Mouse (Mus musculus): ENCODE data around the gene Gnao1.
A peak's percentile ranks its signal among the peaks of the same experiment; 100 is the strongest.

Gnao1 gene

GRCm38 (mm10) chr8:93945781-93946180, 136.0 kb downstream of the Gnao1 start:
- DNase-seq (ENCODE audit: low spot score): no peak

GRCm38 (mm10) chr8:93946397-93946796, 136.6 kb downstream of the Gnao1 start:
- DNase-seq (ENCODE audit: low spot score): no peak

GRCm38 (mm10) chr8:93950133-93950532, 140.4 kb downstream of the Gnao1 start:
- DNase-seq (ENCODE audit: low spot score): no peak

GRCm38 (mm10) chr8:93952511-93952910, 142.7 kb downstream of the Gnao1 start:
- no peak for DNase-seq (ENCODE audit: low spot score)

- no peak for DNase-seq (ENCODE audit: low spot score)
Observed at GRCm38 (mm10) chr8:93958402-93958801, 148.6 kb downstream of the Gnao1 start.

GRCm38 (mm10) chr8:93960909-93961308, 151.1 kb downstream of the Gnao1 start:
- no peak for DNase-seq (ENCODE audit: low spot score)

GRCm38 (mm10) chr8:93968293-93968692, 158.5 kb downstream of the Gnao1 start:
- no peak for DNase-seq (ENCODE audit: low spot score)

- no peak for DNase-seq (ENCODE audit: low spot score)
Observed at GRCm38 (mm10) chr8:93969626-93970340, 160.0 kb downstream of the Gnao1 start.

- DNase-seq (ENCODE audit: low spot score): no peak
Observed at GRCm38 (mm10) chr8:93971451-93971850, 161.7 kb downstream of the Gnao1 start.

- no peak for DNase-seq (ENCODE audit: low spot score)
Observed at GRCm38 (mm10) chr8:93972211-93972610, 162.4 kb downstream of the Gnao1 start.

- no peak for DNase-seq (ENCODE audit: low spot score)
Observed at GRCm38 (mm10) chr8:93972971-93973734, 163.4 kb downstream of the Gnao1 start.

GRCm38 (mm10) chr8:93973831-93974375, 164.1 kb downstream of the Gnao1 start:
- no peak for DNase-seq (ENCODE audit: low spot score)

GRCm38 (mm10) chr8:93974602-93975186, 164.9 kb downstream of the Gnao1 start:
- no peak for DNase-seq (ENCODE audit: low spot score)

- no peak for DNase-seq (ENCODE audit: low spot score)
Observed at GRCm38 (mm10) chr8:93975358-93975757, 165.6 kb downstream of the Gnao1 start.

- DNase-seq (ENCODE audit: low spot score): no peak
Observed at GRCm38 (mm10) chr8:93976446-93977211, 166.9 kb downstream of the Gnao1 start.

GRCm38 (mm10) chr8:93980141-93980540, 170.4 kb downstream of the Gnao1 start:
- no peak for DNase-seq (ENCODE audit: low spot score)

GRCm38 (mm10) chr8:93981679-93982215, 172.0 kb downstream of the Gnao1 start:
- DNase-seq (ENCODE audit: low spot score): no peak

- peak; percentile 62 for DNase-seq (ENCODE audit: low spot score)
Observed at GRCm38 (mm10) chr8:93983827-93984226, 174.1 kb downstream of the Gnao1 start.

GRCm38 (mm10) chr8:93984731-93985130, 175.0 kb downstream of the Gnao1 start:
- no peak for DNase-seq (ENCODE audit: low spot score)

- DNase-seq (ENCODE audit: low spot score): no peak
Observed at GRCm38 (mm10) chr8:93989739-93990138, 180.0 kb downstream of the Gnao1 start.

GRCm38 (mm10) chr8:93998961-93999360, 189.2 kb downstream of the Gnao1 start:
- no peak for DNase-seq (ENCODE audit: low spot score)

GRCm38 (mm10) chr8:94004139-94004538, 194.4 kb downstream of the Gnao1 start:
- no peak for DNase-seq (ENCODE audit: low spot score)

Measured in layer of hippocampus, adult 11-12 months (tissue).